Mouse (Mus musculus) bone marrow macrophage, adult 2 months (primary cell): Measurements from ENCODE around the gene Atp6v0c. TPM values are rescaled to one million over a fixed set of nuclear protein-coding genes. Genes with fewer than 3 reads are reported as not detected.
A peak's percentile ranks its signal among the peaks of the same experiment; 100 is the strongest.
"Not testable (repeated sequence)": the region's sequence is repeated elsewhere in the genome, so short reads cannot be mapped to it uniquely, and the experiment has no call there.

Experiments used
- H3K27ac ChIP-seq: 2 replicates; pipeline ENCODE4 v1.5.1; 2012; ENCODE audit warnings: low read depth, low read length; ENCODE audit not compliant: insufficient read depth
- H3K4me1 ChIP-seq: 2 replicates; pipeline ENCODE4 v1.6.1; 2012; ENCODE audit warnings: low read length; ENCODE audit not compliant: control insufficient read depth, insufficient read depth
- H3K4me3 ChIP-seq: 2 replicates; pipeline ENCODE4 v1.5.1; 2012; ENCODE audit warnings: mild to moderate bottlenecking, low read length, moderate library complexity; ENCODE audit not compliant: insufficient read depth
- CTCF ChIP-seq: IDR thresholded peaks from 2 replicates; pipeline ENCODE4 v1.5.1; 2012; ENCODE audit warnings: low read depth, mild to moderate bottlenecking, low read length, moderate library complexity
- POLR2A ChIP-seq: IDR thresholded peaks from 2 replicates; pipeline ENCODE4 v1.6.1; 2012; ENCODE audit warnings: mild to moderate bottlenecking, low read depth, low read length, borderline replicate concordance
- polyA plus RNA-seq: library from polyadenylated mRNA; stranded (reverse); fragments of >200 nt; gene quantifications from 2 replicates; pipeline ENCODE4 v1.2.4, GENCODE M21; 2012; ENCODE audit not compliant: missing spikeins, insufficient read depth, insufficient read length

The Atp6v0c gene
- polyA plus RNA-seq, 1 experiment, result 1,346 TPM

DNA sequence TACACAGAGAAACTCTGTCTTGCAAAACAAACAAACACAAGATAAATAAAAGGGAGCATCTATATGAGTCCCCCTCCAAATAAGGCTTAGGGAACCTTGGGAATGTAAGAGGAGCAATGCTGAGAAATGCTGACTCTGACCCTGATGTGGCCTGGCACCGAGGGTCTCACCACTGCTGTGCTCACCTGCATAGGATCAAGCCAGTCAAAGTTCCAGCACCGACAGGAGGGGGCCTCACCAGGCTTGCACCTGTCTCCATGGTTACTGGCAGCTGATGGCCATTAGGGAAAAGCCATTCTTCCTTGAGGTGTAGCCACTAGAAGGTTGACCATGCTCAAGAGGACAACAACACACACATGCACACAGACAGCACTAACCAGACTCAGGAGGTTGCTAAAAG, 26.6 kb downstream of the Atp6v0c start:
- H3K4me1 ChIP-seq, result peaks cover 16% of the 10 kb centered on the region
- no peak overlapping the region for H3K27ac ChIP-seq
- no peak for TF ChIP-seq CTCF
- TF ChIP-seq POLR2A, result no peak
- H3K4me3 ChIP-seq, result no peak overlapping the region

DNA sequence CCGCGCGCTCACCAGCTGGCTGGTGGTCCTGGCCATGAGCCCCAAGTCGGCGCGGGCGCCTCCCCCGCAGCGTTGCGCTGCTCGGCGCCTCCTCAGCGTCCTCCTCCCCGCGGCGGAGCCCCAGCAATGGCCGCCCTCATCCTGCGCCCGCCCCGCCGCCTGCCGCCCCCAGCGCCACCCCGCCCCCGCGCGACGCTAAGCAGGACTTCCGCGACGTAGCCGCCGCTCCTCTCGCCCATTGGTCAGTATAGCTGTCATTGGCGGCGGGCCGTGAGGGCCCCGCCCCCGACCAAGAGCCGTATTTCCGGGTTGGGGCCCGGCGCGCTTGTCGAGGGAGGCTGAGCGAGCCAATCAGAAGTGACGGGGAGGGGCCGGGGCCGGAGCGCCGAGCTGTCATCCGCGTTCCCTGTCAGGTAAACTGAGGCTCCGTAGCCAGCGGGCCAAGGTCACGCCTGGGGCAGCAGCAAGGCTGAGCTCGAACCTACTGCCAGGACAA, 28.0 kb downstream of the Atp6v0c start:
- H3K4me3 ChIP-seq, result peak overlapping the region; percentile 98
- no peak for TF ChIP-seq POLR2A
- TF ChIP-seq CTCF, result no peak
- H3K27ac ChIP-seq, result peak overlapping the region; percentile 63
- peaks cover 15% of the 10 kb centered on the region for H3K4me1 ChIP-seq

DNA sequence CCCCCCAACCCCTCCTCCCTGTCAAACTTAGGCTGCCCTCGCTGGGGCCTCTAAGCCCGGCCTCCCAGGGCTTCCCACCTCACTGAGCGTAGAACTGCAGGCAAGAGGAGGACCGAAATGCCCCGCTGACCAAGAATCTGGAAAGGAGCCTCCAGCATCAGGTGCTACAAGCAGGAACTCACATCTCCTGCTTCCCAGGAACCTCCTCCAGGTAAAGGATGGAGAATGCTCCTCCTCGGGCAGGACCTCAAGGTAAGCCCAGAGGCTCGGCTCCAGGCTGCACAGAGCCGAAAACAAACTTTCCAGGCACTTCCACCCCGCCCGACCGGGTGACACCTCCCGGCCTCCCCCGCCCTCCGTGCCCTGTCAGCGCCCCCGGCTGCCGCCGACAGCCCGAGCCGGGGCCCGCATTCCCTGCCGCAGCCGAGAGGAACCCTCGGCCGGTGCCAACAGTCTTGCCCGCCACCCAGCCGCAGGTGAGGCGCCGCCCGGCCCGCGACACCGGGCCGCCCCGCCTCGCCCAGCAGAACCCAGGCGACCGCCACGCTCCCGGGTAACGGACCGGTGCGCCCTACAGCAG, 28.6 kb downstream of the Atp6v0c start:
- Histone ChIP-seq H3K27ac (peak overlapping the region; percentile 64), H3K4me3 (peak overlapping the region; percentile 98), H3K4me1 (peaks cover 15% of the 10 kb centered on the region)
- no peak for TF ChIP-seq CTCF
- 0 out of 2 replicates have a peak, but pooled peaks have one; percentile 25 for TF ChIP-seq POLR2A

DNA sequence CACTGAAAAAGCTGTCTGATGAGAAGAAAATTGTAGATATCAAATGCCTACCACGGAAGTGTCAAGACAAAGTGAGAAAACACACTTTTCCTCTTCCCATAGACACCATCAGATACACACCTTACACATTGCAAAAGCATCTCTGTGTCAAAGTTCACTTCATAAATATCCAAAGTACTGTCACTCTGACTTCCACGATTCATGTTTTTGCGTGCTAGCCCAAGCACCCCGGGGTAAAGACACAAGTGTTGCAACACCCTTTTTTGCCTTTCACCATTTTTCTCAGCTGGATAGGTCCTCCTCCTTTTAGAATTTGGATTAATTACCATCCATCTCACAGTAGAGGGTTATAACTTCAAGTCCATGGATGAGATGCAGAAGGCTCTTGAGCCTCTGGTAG, 29.5 kb downstream of the Atp6v0c start:
- H3K4me1 ChIP-seq, result peaks cover 15% of the 10 kb centered on the region
- 0 out of 2 replicates have a peak overlapping the region, but pooled peaks have one; percentile 36 for H3K27ac ChIP-seq
- peak overlapping the region; percentile 98 for H3K4me3 ChIP-seq
- no peak for TF ChIP-seq CTCF
- TF ChIP-seq POLR2A, result no peak

DNA sequence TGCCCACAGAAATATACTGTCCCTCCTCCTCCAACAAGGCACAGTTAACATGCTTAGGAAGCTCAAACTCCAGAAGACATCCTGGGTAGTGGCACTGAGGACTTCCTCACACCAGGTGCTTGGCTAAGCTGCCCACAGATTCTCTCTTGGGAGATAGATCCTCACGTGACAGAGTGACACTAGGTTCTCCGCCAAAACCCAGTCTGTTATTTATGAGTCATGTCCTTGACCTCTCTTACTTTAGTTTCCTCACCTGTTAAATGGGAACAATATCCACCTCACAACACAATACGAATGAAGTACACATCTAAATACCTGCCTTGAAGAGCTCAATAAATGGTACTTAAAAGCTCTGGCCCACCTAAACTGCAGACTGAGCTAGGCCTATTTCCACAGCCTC, 30.2 kb downstream of the Atp6v0c start:
- Histone ChIP-seq H3K4me3 (no peak overlapping the region), H3K27ac (no peak overlapping the region), H3K4me1 (peaks cover 15% of the 10 kb centered on the region)
- TF ChIP-seq POLR2A, result no peak
- TF ChIP-seq CTCF, result no peak

DNA sequence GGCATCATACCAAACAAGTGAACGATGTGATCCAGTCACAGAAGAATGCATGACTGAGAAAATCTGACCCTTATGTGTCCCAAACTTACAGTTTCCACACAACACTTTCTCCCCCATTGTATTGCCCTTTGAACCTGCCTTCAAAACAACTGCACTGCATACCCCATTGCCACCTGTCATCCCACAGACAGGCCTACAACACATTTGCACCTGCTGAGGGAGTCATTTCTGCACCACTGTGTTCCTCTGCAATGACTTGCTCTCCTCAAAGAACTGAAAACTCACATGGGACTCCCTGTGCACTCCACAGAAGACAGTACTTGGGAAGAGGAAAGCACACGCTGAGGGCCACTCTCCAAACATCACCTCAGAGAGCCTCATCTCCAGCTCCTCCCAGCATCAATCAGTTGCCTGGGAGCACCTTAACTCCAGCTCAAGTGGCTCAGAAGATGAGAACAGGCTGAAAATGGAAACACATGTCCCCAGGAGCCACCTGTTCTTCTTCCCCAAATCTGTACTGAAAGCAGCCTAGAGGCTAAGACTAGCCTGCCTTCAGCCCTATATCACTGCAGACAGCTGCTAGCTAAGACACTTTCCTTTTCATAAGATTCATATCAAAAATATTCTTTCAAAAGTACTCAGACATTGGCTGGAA, 32.1 kb downstream of the Atp6v0c start:
- Histone ChIP-seq H3K4me3 (no peak overlapping the region), H3K27ac (no peak overlapping the region), H3K4me1 (peaks cover 15% of the 10 kb centered on the region)
- TF ChIP-seq POLR2A (no peak), CTCF (no peak)

DNA sequence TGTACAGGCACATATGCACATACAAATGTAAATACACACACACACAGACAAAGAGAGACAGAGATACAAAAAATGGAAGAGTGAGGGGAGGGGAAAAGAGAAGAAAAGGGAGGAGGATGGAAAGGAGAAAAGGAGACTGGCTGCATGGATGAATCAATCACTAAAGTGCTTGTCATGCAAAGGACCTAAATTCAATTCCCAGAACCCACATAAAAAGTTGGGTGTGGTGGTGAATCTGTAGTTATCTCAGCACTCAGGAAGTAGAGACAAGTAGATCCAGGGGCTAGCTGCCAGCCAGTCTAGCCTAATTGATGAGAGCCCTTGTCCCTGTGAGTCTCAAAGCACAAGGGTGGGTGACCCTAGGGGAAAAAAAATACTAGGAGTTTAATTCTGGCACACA, 35.4 kb downstream of the Atp6v0c start:
- no peak overlapping the region for H3K4me3 ChIP-seq
- H3K4me1 ChIP-seq, result peaks cover 4% of the 10 kb centered on the region
- no peak for TF ChIP-seq CTCF
- no peak for TF ChIP-seq POLR2A
- H3K27ac ChIP-seq, result no peak overlapping the region

DNA sequence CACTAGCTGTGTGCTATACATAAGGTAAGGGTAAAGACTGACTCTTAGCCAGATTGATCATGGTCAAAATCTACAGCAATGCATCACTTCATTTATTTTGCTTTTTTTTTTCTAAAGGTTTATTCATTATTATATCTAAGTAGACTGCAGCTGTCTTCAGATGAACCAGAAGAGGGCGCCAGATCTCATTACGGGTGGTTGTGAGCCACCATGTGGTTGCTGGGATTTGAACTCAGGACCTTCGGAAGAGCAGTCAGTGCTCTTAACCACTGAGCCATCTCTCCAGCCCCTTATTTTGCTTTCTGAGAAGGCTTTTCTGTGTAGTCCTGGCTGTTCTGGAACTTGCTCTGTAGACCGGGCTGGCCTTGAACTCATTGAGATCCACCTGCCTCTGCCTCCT, 36.6 kb downstream of the Atp6v0c start:
- H3K4me3 ChIP-seq, H3K4me1 ChIP-seq, H3K27ac ChIP-seq: not testable (repeated sequence)
- peak; percentile 51; the same call in 1 of the 2 replicates for TF ChIP-seq CTCF

DNA sequence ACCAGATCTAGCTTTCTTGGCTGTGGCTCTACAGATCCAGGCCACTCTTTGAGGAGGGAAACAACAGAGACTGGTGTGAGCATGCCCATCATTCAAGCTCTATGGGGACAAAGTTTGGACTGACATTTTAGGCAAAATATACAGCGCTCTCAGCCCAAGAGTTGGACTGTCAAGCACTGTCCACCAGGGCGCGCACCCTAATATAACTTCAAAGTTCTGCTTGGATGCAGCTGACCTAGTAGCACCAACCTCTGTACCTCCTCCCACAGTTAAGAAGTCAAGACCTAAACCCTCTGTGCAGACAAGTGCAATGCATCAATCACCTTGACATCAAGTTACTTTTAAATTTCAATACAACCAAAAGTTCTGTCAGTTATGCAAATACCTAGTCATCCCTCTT, 37.9 kb downstream of the Atp6v0c start:
- no peak for TF ChIP-seq POLR2A
- H3K4me1 ChIP-seq, result peaks cover 4% of the 10 kb centered on the region
- no peak overlapping the region for H3K27ac ChIP-seq
- no peak overlapping the region for H3K4me3 ChIP-seq

DNA sequence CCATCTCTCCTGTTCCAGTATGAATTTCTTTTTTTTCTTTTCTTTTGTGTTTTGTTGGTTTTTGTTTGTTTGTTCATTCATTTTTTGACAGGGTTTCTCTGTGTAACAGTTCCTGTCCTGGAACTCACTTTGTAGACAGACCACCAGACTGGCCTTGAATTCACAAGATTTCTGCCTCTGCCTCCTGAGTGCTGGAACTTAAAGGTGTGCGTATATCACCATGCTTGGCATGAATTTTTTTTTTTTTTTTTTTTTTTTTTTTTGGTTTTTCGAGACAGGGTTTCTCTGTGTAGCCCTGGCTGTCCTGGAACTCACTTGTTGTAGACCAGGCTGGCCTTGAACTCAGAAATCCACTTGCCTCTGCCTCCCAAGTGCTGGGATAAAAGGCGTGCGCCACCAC, 40.3 kb downstream of the Atp6v0c start:
- not testable (repeated sequence) for H3K27ac ChIP-seq, H3K4me1 ChIP-seq, H3K4me3 ChIP-seq

DNA sequence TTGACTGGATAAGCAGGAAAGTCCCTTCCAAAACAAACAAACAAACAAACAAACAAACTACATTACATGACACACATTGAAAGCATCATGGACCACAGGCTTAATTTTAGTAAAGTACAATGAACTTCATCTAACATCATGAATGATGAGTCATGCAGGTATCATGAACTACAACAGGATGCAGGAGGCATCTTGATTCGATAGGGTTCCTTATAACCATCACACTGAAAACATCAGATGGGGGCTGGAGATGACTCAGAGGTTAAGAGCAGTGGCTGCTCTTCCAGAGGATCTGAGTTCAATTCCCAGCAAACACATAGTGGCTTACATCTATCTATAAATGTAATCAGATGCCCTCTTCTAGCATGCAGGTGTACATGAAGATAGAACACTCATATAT, 41.9 kb downstream of the Atp6v0c start:
- no peak for TF ChIP-seq CTCF
- no peak for TF ChIP-seq POLR2A
- H3K4me3 ChIP-seq, result no peak overlapping the region
- peaks cover 8% of the 10 kb centered on the region for H3K4me1 ChIP-seq
- H3K27ac ChIP-seq, result no peak overlapping the region

DNA sequence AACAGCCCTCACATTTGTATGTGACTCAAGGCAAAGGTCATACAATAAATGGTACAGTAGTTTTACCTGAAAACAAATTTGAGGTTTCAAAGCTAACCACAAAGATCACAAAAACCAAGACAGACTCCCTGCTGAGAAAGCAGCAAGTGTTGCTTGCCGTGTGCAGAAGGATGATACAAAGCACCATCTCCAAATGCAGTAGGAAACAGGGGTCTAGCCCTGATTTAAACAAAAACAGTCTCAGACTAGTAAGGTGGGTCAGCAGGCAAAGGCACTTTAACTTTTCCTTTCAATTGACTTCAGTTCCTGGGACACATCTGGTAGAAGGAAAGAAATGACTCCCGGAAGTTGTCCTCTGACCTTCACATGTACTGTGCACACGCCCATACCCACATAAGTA, 42.7 kb downstream of the Atp6v0c start:
- TF ChIP-seq CTCF, result no peak
- no peak for TF ChIP-seq POLR2A
- Histone ChIP-seq H3K4me3 (no peak overlapping the region), H3K27ac (no peak overlapping the region), H3K4me1 (peaks cover 6% of the 10 kb centered on the region)
